Mouse (Mus musculus) liver, adult 2 months (tissue): ENCODE data around the gene Acox2.

Experiments used
- CTCF ChIP-seq: fragments of 200-500 bp; IDR thresholded peaks from 2 replicates; pipeline ENCODE4 v1.5.1; 2011; ENCODE audit warnings: low read depth, low read length, control low read depth
- POLR2A ChIP-seq: fragments of 200-500 bp; IDR thresholded peaks from 2 replicates; pipeline ENCODE4 v1.6.1; 2011; ENCODE audit warnings: low read length, control low read depth; ENCODE audit not compliant: insufficient read depth; ENCODE audit errors: extremely low read depth

- TF ChIP-seq CTCF (no peak), POLR2A (no peak)
These were observed 36.6 kb downstream of the Acox2 start for GRCm38 (mm10) chr14:8222561-8222960.
